Mouse (Mus musculus) heart, adult 2 months (tissue): ENCODE results near the gene Ttf1. TPM values are rescaled to one million over a fixed set of nuclear protein-coding genes. Genes with fewer than 3 reads are reported as not detected.
"Not testable (repeated sequence)": the region's sequence is repeated elsewhere in the genome, so short reads cannot be mapped to it uniquely, and the experiment has no call there.

Source experiments
- DNase-seq, 2 experiments: peaks; one replicate each; pipeline ENCODE4 v3.0.0; 2021
- H3K27ac ChIP-seq: fragments of 200-600 bp; 2 replicates; pipeline ENCODE4 v1.8.1; 2022
- H3K27me3 ChIP-seq: fragments of 200-500 bp; 2 replicates; pipeline ENCODE4 v1.6.1; 2012; ENCODE audit warnings: mild to moderate bottlenecking, low read length, inconsistent platforms, mixed read lengths; ENCODE audit not compliant: control insufficient read depth, insufficient read depth
- H3K36me3 ChIP-seq: fragments of 200-500 bp; 2 replicates; pipeline ENCODE4 v1.6.1; 2012; ENCODE audit warnings: low read length, inconsistent platforms; ENCODE audit not compliant: control insufficient read depth, insufficient read depth
- H3K4me1 ChIP-seq: fragments of 200-500 bp; 2 replicates; pipeline ENCODE4 v1.6.1; 2011; ENCODE audit warnings: low read length; ENCODE audit not compliant: control insufficient read depth, insufficient read depth
- H3K4me3 ChIP-seq: fragments of 200-600 bp; 2 replicates; pipeline ENCODE4 v1.8.1; 2022
- H3K79me2 ChIP-seq: fragments of 200-500 bp; replicated peaks from 2 replicates; pipeline ENCODE4 v1.6.1; 2012; ENCODE audit warnings: mild to moderate bottlenecking, inconsistent platforms, low read length, moderate library complexity, mixed read lengths; ENCODE audit not compliant: control insufficient read depth, insufficient read depth
- H3K9ac ChIP-seq: fragments of 200-500 bp; 2 replicates; pipeline ENCODE4 v1.6.1; 2012; ENCODE audit warnings: low read depth, mild to moderate bottlenecking, control low read depth, inconsistent platforms, low read length, mixed read lengths
- CTCF ChIP-seq: fragments of 200-600 bp; IDR thresholded peaks from 2 replicates; pipeline ENCODE4 v1.8.1; 2022; ENCODE audit warnings: antibody characterized with exemption, mild to moderate bottlenecking, moderate library complexity
- EP300 ChIP-seq: fragments of 200-500 bp; IDR thresholded peaks from 2 replicates; pipeline ENCODE4 v1.6.1; 2011; ENCODE audit warnings: low read depth, low read length, control low read depth; ENCODE audit not compliant: insufficient read depth
- POLR2A ChIP-seq: fragments of 200-500 bp; IDR thresholded peaks from 2 replicates; pipeline ENCODE4 v1.6.1; 2011; ENCODE audit warnings: mild to moderate bottlenecking, low read depth, low read length, control low read depth; ENCODE audit not compliant: insufficient read depth
- WGBS: fragments of 180-500 bp; shearing (Covaris S2); methylation state at CpG from one replicate; pipeline ENCODE4 v1.1.7; 2018; 5-methylcytosine and 5-hydroxymethylcytosine counted together
- intact Hi-C: fragments of 180-260 bp; cut with DNase I; formaldehyde crosslinking; loops from one replicate; pipeline ENCODE4 v1.15.1; 2025
- polyA plus RNA-seq: library from polyadenylated mRNA; depleted of rRNA; stranded (reverse); fragments of >200 nt; gene quantifications from 2 replicates; pipeline ENCODE4 v1.2.3, GENCODE M21; 2012
- total RNA-seq, 2 experiments: library from RNA; stranded (reverse); gene quantifications; 2 replicates each; pipeline ENCODE4 v1.2.3; 2021

The Ttf1 gene
- total and polyA plus RNA-seq, 3 experiments = 3.2 to 7.0 (median 6.1) TPM

- Histone ChIP-seq H3K36me3 (no peaks in the 10 kb centered on the region), H3K4me3 (no peak overlapping the region), H3K79me2 (no peaks in the 10 kb centered on the region), H3K9ac (no peak overlapping the region), H3K4me1 (no peaks in the 10 kb centered on the region; the same call in 1 of the 2 replicates), H3K27me3 (no peaks in the 10 kb centered on the region), H3K27ac (no peak overlapping the region)
- TF ChIP-seq CTCF (no peak), EP300 (no peak)
- WGBS = 87% methylated on average over 8 of the region's 8 CpGs
- intact Hi-C loops = loop anchor here (5.0 kb wide), 1 partner anchor 33 kb away; the partner anchor contains the start of gene Ttf1
- DNase-seq = no peak
Observed at GRCm38 (mm10) chr2:29095674-29096073, 35.6 kb downstream of the Ttf1 start.

DNA sequence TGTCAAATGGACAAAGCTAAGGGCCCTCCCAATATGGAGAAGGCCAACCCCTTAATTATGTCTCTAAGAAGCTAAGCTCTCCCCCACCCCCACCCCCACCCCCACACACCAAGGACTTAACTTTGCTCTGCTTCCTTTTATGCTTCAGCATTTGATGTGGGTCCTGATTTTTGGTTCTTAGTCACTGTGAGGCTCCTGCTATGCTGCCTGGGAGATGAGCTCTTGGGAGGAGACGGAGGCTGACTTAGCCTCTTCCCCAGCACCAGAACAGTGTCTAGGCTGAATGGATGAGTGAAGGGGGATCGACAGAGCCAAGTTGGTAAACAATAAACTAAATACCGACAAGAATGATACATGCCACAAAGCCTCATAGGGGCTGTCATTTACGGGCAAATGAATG, 36.7 kb downstream of the Ttf1 start:
- Histone ChIP-seq H3K36me3 (no peaks in the 10 kb centered on the region), H3K9ac (no peak overlapping the region), H3K27ac (no peak overlapping the region), H3K79me2 (no peaks in the 10 kb centered on the region), H3K4me1 (peaks cover 1% of the 10 kb centered on the region; the same call in 1 of the 2 replicates), H3K27me3 (no peaks in the 10 kb centered on the region), H3K4me3 (no peak overlapping the region)
- TF ChIP-seq EP300 = no peak
- TF ChIP-seq POLR2A = no peak
- TF ChIP-seq CTCF = no peak
- 79% methylated on average over 4 of the region's 4 CpGs for WGBS
- no peak for DNase-seq
- intact Hi-C loops = loop anchor here (5.0 kb wide), 1 partner anchor 34 kb away; the partner anchor contains the start of gene Ttf1

- 64% methylated on average over 3 of the region's 3 CpGs for WGBS
- TF ChIP-seq CTCF = no peak
- TF ChIP-seq EP300 = no peak
- no peak for TF ChIP-seq POLR2A
- no peak overlapping the region for H3K27ac ChIP-seq
Observed at GRCm38 (mm10) chr2:29097465-29097864, 37.4 kb downstream of the Ttf1 start.

DNA sequence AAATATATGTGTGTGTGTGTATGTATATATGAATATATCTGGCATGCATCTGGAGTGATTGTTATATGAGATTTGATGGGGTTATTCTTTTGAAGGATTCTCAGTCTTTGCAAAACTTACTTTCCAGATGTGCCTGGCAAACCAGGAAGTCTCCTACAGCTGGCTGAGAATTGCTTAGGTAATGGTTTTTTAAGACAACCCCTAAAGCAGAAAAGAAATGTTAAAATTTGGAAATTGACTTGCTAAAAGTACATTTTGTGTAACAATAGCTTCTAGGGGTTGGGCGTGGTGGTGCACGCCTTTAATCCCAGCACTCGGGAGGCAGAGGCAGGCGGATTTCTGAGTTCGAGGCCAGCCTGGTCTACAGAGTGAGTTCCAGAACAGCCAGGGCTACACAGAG, 37.9 kb downstream of the Ttf1 start:
- not testable (repeated sequence) for H3K9ac ChIP-seq

More at GRCm38 (mm10) chr2:29097465-29097864, 37.4 kb downstream of the Ttf1 start:
- H3K4me3 ChIP-seq = no peak overlapping the region
- no peaks in the 10 kb centered on the region for H3K27me3 ChIP-seq
- no peak overlapping the region for H3K9ac ChIP-seq
- peak in 1 of 2 experiments; percentile 8 for DNase-seq
- H3K36me3 ChIP-seq = no peaks in the 10 kb centered on the region
- intact Hi-C loops = loop anchor here (5.0 kb wide), 1 partner anchor 35 kb away; the partner anchor contains the start of gene Ttf1
- H3K4me1 ChIP-seq = peaks cover 1% of the 10 kb centered on the region; the same call in 1 of the 2 replicates
- H3K79me2 ChIP-seq = no peaks in the 10 kb centered on the region

GRCm38 (mm10) chr2:29098786-29099185, 38.7 kb downstream of the Ttf1 start:
- DNase-seq = no peak
- Histone ChIP-seq H3K9ac (no peak overlapping the region), H3K4me3 (no peak overlapping the region), H3K79me2 (no peaks in the 10 kb centered on the region), H3K4me1 (peaks cover 1% of the 10 kb centered on the region; the same call in 1 of the 2 replicates), H3K36me3 (no peaks in the 10 kb centered on the region), H3K27ac (no peak overlapping the region), H3K27me3 (no peaks in the 10 kb centered on the region)
- intact Hi-C loops = loop anchor here (5.0 kb wide), 1 partner anchor 36 kb away; the partner anchor contains the start of gene Ttf1
- TF ChIP-seq POLR2A (no peak), EP300 (no peak), CTCF (no peak)
- 70% methylated on average over 8 of the region's 8 CpGs for WGBS

More for the DNA sequence above, 37.9 kb downstream of the Ttf1 start:
- 91% methylated on average over 5 of the region's 5 CpGs for WGBS
- H3K27me3 ChIP-seq, H3K4me1 ChIP-seq, DNase-seq, H3K36me3 ChIP-seq, H3K79me2 ChIP-seq, H3K27ac ChIP-seq, H3K4me3 ChIP-seq: not testable (repeated sequence)
- intact Hi-C loops = loop anchor here (5.0 kb wide), 1 partner anchor 36 kb away; the partner anchor contains the start of gene Ttf1

DNA sequence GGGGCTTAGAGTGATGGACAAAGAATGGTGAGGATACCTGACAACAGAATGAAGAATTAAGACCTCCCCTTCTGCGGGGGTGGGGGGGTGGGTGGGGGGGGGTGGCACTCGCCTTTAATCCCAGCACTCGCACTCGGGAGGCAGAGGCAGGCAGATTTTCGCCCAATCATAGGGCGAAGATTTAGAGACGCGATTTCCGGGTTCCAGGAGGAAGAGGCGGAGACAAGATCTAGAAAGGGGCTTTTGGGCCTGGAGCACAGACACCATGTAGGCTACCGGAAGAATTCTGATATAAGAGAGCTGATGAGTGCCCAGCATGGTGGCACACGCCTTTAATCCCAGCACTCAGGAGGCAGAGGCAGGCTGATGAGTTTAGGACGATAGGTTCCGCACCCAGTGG, 39.6 kb downstream of the Ttf1 start:
- Histone ChIP-seq H3K9ac (no peak overlapping the region), H3K79me2 (no peaks in the 10 kb centered on the region), H3K4me3 (no peak overlapping the region), H3K27ac (no peak overlapping the region), H3K4me1 (peaks cover 1% of the 10 kb centered on the region; the same call in 1 of the 2 replicates), H3K36me3 (no peaks in the 10 kb centered on the region), H3K27me3 (no peaks in the 10 kb centered on the region)
- TF ChIP-seq EP300 (no peak), CTCF (no peak), POLR2A (no peak)
- 89% methylated on average over 14 of the region's 14 CpGs for WGBS
- intact Hi-C loops = loop anchor here (5.0 kb wide), 1 partner anchor 37 kb away; the partner anchor contains the start of gene Ttf1
- DNase-seq = no peak
